Mouse (Mus musculus): ENCODE data around the gene Slc9a7.

The Slc9a7 gene

GRCm38 (mm10) chrX:20291282-20292039 lies at the start of gene Slc9a7:
Gene Slc9a7, minus strand, starts transcription at chrX:20291807.
- TF ChIP-seq GATA4 (IDR thresholded peaks at IDR 0.05; ENCODE audit: insufficient replicate concordance, low read length), result no peak

DNA sequence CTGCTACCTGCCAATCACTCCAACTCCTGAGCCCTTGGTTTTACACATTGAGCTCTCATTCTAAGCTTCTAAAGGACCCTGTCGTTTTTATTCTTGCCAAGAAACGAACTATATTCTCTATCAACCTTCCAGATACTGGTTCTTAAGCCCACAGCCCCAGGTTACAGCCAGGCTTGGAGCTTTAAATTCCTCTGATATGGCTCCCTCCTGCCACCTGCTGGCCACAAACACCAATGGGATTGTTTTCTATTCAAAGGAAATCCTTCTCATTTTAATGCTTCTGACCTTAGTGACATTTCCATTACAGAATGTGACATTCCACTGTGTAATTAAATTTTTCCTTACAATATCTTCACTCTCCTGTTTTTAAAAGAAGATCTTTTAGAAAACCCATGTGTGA lies 44.1 kb upstream of the Slc9a7 start:
- TF ChIP-seq GATA4 (IDR thresholded peaks at IDR 0.05; ENCODE audit: insufficient replicate concordance, low read length), result no peak

- no peak for TF ChIP-seq GATA4 (IDR thresholded peaks at IDR 0.05; ENCODE audit: insufficient replicate concordance, low read length)
Observed at GRCm38 (mm10) chrX:20332756-20333155, 41.1 kb upstream of the Slc9a7 start.

DNA sequence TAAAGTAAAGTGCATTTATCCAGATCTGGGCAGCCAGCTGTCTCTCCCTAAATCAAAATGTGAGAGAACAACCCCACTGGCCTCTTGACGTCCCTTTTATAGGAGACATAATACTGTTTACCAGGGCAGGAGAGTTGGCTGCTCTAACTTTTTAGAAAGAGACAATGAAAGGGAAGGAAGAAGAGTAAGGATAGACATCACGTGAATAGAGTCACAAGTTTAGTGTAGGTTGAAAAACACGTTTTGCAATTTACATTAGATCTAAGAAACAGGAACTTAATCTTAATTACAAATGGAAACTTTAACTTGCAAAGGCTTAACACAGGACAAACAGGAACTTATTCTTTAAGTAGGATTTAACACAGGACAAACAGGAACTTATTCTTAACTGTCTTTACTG lies 15.6 kb upstream of the Slc9a7 start:
- no peak for TF ChIP-seq GATA4 (IDR thresholded peaks at IDR 0.05; ENCODE audit: insufficient replicate concordance, low read length)

DNA sequence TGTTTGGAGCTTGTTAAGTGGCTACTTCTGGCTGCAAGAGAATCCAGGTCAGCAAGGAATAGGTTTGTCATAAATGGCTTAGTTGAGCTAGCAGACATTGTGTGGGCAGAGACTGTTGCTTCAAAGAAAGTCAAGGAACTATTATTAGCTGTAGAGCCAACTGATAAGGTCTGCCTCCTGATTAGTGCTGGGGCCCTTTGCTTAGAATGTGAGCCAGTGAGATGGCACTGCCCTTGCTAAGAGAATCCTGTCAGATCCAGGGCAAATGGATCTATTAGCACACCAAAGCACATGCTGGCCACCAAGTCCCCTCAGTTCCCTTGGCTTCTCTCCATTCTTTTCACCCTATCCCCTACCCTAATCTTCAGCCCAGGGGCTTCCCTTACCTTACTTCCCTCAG lies 14.3 kb upstream of the Slc9a7 start:
- TF ChIP-seq GATA4 (IDR thresholded peaks at IDR 0.05; ENCODE audit: insufficient replicate concordance, low read length), result no peak

DNA sequence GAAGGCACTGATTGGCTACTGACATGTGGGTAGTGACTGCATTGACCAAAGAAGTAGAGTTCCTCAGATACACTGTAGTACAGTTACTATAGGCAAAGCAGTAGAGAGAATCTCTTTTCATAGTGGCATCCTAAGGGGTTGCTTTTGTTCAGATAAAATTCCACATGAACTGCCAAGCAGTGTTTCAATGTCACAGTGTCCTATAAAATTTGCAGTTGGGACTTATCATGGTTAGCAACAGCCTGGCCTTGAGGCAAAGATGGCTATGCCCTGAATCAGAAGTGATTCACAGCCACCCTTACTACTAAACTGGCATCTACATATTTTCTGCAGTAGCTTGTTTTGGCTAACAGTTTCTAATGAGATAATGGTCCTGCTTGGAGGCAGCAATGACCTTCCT lies 11.7 kb upstream of the Slc9a7 start:
- no peak for TF ChIP-seq GATA4 (IDR thresholded peaks at IDR 0.05; ENCODE audit: insufficient replicate concordance, low read length)

DNA sequence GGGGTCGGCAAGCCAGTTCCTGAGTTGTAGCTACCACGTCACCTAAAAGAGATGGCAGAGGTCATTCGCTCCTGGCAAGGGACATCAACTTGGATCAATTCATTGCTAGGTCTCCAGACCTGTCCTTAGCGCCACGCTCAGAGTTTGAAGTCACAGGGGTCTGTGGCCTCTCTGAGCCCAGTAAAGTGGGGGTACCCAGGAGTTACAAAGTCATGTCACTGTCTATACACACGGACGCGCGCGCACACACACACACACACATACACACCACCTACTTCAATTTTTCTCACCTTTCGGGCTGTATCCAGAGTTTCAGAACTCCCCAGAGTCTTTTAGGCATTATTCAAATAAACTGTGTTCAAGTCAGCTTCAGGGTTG lies 422 bp upstream of the Slc9a7 start:
- no peak for TF ChIP-seq GATA4 (IDR thresholded peaks at IDR 0.05; ENCODE audit: insufficient replicate concordance, low read length)

DNA sequence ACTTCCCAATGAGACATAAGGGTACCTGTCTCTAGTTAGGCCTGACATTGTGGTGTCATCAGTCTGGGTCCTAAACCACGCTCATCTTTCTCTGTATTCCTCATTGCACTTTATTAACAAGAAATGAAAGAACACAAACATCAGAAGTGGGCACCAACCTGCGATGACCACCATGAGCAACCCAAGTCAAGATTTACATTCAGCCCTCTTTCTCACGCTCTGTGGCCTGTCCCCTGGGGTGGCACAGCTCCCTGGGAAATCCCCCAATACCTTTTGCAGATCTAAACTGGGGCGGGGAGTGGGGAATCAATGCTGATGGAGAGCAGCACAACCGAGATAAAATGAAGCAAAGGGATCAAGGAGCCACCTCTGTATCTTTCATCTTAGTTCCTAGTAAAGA lies 892 bp downstream of the Slc9a7 start:
- TF ChIP-seq GATA4 (IDR thresholded peaks at IDR 0.05; ENCODE audit: insufficient replicate concordance, low read length), result no peak

DNA sequence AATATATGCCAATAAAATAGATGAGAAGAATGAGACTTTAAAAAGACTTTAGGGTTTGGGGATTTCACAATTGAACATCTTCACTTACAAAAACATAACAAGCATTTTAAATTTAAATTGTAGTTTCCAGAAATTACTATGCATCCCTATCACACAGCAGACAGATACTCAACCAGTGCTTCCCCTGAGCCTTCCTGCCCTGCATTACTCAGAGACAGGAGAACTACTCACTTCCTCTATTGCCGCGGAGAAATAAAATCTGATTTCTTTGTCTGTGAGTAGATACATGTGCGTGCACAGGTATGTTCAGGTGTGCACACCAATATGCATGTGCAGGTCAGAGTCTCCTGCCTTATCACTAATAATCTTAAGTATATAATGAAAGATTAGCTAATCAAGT lies 2.9 kb downstream of the Slc9a7 start:
- TF ChIP-seq GATA4 (IDR thresholded peaks at IDR 0.05; ENCODE audit: insufficient replicate concordance, low read length), result no peak

- no peak for TF ChIP-seq GATA4 (IDR thresholded peaks at IDR 0.05; ENCODE audit: insufficient replicate concordance, low read length)
Observed at GRCm38 (mm10) chrX:20286254-20286653, 5.4 kb downstream of the Slc9a7 start.

GRCm38 (mm10) chrX:20279424-20279823 lies 12.2 kb downstream of the Slc9a7 start:
- TF ChIP-seq GATA4 (IDR thresholded peaks at IDR 0.05; ENCODE audit: insufficient replicate concordance, low read length), result no peak

GRCm38 (mm10) chrX:20273854-20274253 lies 17.8 kb downstream of the Slc9a7 start:
- TF ChIP-seq GATA4 (IDR thresholded peaks at IDR 0.05; ENCODE audit: insufficient replicate concordance, low read length), result no peak

DNA sequence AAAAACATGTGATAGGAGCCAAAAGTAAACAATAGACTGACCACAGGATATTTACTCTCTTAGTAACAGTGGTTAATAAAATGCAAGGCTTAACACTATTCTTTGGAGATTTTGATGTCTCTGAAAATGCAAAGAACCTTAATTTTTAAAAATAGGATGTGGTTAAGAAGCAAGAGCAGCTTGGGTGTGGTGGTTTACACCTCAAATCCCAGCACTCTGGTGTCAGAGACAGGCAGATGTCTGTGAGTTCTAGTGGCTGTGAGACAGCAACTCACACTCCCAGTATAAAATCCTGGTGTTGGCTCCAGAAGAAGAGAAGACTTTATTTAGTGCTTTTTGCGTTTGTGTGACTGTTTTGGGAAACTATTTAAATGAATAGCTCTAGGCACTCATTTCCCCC lies 19.6 kb downstream of the Slc9a7 start:
- TF ChIP-seq GATA4 (IDR thresholded peaks at IDR 0.05; ENCODE audit: insufficient replicate concordance, low read length), result no peak

GRCm38 (mm10) chrX:20269980-20270379 lies 21.6 kb downstream of the Slc9a7 start:
- TF ChIP-seq GATA4 (IDR thresholded peaks at IDR 0.05; ENCODE audit: insufficient replicate concordance, low read length), result no peak

DNA sequence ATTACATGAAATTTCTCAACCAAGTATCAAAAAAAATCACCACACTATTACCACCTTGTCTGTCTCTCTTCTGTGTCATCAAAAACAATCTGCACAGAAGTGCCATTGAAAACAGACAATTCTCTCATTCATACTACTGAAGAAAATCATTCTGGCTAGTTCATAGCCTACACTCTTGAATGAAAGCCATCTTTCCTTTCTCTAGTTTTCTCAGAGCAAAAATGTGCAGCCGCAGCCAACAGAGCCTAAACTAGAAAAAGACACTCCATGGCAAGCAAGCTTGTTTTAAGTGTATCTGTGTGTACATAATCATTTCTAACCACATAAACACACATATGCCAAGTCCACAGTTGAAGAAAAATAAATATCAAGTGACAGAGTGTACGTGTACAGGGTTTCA lies 27.2 kb downstream of the Slc9a7 start:
- TF ChIP-seq GATA4 (IDR thresholded peaks at IDR 0.05; ENCODE audit: insufficient replicate concordance, low read length), result no peak

- no peak for TF ChIP-seq GATA4 (IDR thresholded peaks at IDR 0.05; ENCODE audit: insufficient replicate concordance, low read length)
Observed at GRCm38 (mm10) chrX:20228102-20228501, 63.5 kb downstream of the Slc9a7 start.

GRCm38 (mm10) chrX:20221486-20221885 lies 70.1 kb downstream of the Slc9a7 start:
- TF ChIP-seq GATA4 (IDR thresholded peaks at IDR 0.05; ENCODE audit: insufficient replicate concordance, low read length), result no peak
